Mouse (Mus musculus) spleen, postnatal 14 days (tissue): ENCODE measurements at regions not wholly inside any gene's neighbourhood (a gene's known extent, or its start where the extent isn't known, plus 50 kb on each side); places are given as distances from the start of the nearest gene placed in this dataset.
"Not testable (repeated sequence)": the region's sequence is repeated elsewhere in the genome, so short reads cannot be mapped to it uniquely, and the experiment has no call there.

Experiments used
- DNase-seq, 2 experiments: peaks; one replicate each; pipeline ENCODE4 v3.0.0; 2021 to 2022; ENCODE audit warnings: low spot score in 2 of 2

DNA sequence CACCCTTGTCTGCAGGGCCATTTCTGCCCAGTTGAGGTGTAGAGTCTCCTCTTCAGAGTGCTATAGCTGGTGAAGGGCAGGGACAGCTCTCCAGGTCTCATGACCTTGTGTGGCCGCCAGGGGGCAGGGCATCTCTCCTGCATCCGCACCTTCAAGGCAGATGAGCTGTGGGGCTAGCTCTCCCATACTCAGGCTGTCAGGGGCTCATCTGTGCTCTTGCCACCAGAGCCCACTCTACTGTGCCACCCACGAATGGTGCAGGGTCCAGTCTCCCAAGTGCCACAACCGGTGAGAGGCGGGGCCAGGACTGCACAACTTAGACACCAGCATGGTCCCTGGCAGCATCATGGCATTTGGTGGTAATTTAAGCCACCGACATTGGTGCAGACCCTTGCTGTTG is 111.3 kb downstream of the Syt10 start:
- DNase-seq = peak in 1 of 2 experiments; percentile 3

DNA sequence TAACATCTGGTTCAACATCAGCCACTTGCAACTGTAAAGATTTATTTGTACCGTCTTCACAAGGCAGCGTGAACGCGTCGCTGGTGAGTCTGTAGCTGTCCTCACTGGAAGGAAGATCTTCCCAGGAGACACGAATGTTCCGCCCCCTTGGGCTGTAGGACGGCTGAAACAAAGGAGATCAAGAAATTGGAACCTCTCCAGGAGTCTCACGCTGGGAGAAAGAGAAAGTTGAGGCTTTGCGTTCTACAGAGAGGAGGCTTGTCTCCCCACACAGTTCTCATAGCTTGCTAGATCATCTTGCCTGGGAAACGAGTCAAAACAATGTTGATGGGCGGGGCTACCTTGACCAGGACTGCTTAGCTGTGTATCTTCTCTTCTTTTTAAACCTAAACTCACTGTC is 117.3 kb downstream of the Syt10 start:
- no peak for DNase-seq

DNA sequence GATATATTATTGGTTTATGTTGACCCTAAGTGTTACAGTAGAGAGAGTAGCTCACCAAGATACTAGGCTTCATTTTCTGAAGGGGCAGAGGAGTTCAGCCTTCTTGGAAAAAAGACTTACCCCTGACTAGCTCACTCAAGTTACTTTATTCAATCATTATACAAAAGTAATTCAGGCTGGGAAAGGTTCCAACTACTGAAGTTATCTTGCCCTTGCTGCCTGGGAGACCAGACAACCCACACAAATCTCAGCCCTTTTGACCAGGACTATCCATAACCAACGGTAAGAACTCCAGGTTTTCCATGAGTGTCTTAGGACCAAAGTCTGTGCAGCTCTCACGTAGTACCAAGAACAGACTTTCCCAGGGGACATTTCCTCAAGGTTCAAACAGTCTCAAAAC is 105.5 kb upstream of the Rabl2 start:
- DNase-seq = no peak

GRCm38 (mm10) chr15:89676366-89676765 is 84.6 kb upstream of the Rabl2 start:
- no peak for DNase-seq

DNA sequence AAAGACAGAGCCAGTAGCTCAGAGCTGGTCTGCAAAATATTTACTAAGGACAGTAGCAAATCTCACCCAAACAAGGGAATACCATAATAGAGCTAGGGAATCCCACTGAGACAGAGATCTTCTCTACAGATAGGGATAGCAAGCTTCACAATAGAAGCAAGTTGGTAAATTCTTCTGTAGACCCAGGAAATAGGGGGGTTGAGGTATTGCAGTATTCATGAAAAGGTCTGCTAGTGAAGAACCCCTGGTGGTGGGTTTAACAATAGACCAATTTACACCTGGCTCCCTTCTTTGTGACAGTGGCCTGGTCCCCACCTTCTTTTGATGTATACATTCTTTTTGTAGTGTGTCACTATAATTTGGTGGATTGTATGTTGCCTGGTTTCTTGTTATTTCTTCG is 64.8 kb upstream of the Rabl2 start:
- not testable (repeated sequence) for DNase-seq
